Mouse (Mus musculus): ENCODE measurements around the gene Shb. TPM values are rescaled to one million over a fixed set of nuclear protein-coding genes. Genes with fewer than 3 reads are reported as not detected.

Gene Shb
- polyA plus RNA-seq (2012; ENCODE audit: low replicate concordance): 1.6 and 2.7 TPM in 2 replicates

GRCm38 (mm10) chr4:45532375-45532774, at the start of gene Shb:
Shb (minus strand) TSS chr4:45532470.

GRCm38 (mm10) chr4:45408427-45409132, 123.7 kb downstream of the Shb start, which contains the start of gene Slc25a51:
Slc25a51 (minus strand) TSS chr4:45408766.

Other genes with a start within 250 kb of the Shb start
- 0.19 and 0.38 TPM in 2 replicates for gene Trmt10b, start 235.3 kb downstream of the Shb start, polyA plus RNA-seq (2012; ENCODE audit: low replicate concordance)
- gene Dcaf10, start 190.4 kb downstream of the Shb start, polyA plus RNA-seq (2012; ENCODE audit: low replicate concordance): 53.8 and 74.4 TPM in 2 replicates
- gene Exosc3, start 189.7 kb downstream of the Shb start, polyA plus RNA-seq (2012; ENCODE audit: low replicate concordance): 38.5 and 92.7 TPM in 2 replicates
- gene Slc25a51, start 123.7 kb downstream of the Shb start, polyA plus RNA-seq (2012; ENCODE audit: low replicate concordance): 12.5 and 34.1 TPM in 2 replicates

Data from leukemia stem cell, adult 10-12 weeks (primary cell).